In the genomic region with DNA sequence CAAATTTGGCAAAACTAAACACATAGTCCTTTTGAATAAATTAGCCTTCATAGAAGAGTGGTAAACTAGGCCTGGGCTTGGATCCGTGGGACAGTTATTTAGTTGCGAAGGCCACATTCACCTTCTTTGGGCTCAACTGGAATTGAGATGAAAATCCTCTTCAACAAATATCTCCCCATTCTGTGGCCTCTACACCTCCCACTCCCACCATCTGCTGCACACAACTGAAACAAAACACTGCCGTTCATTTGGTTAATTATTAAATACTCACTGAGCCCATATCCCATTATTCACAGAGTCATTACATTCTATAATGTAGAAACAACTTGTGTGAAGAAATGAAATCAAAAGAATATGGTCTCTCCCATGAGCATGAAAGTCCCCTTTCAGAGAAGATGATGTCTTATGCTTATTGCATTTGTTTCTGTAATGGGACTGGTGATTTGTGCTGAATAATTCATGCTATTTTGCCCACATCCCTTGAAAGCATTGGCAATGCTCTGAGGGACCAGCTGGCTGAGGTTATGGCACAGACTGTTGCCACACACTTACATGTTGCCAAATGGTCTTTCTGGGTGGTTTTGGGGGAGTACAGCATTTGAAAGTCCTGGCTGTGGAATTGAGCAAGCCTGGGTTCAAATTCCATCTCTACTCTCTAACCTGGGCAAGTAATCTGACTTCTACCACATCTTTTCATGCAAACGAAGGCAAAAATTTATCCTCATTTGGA, we compare ENCODE assay signal across 15 mouse cellular contexts.
A peak's percentile ranks its signal among the peaks of the same experiment; 100 is the strongest.
DNase-seq lines count a peak whose midpoint lies in the region; ATAC-seq and TF ChIP-seq lines count a peak whose summit lies in the region.
"Had no signal": no experiment of that assay in that cellular context is flagged by ENCODE, and none has a peak within 500 bp of the region (broad histone marks: within the 10 kb centered on the region; RNA-seq: fewer than 3 reads in every experiment).

No protein-coding gene starts in this region.

- DNase-seq in cerebellum, adult 18-20 months, result peak; percentile 12 to 22
- no peak for DNase-seq in cerebellum, adult 8-10 months
- DNase-seq in hindbrain, embryonic 11.5 days (ENCODE audit: low spot score), result no peak
- peak; percentile 40 for DNase-seq in midbrain, postnatal 0 days (ENCODE audit: low spot score)
- no peak for DNase-seq in midbrain, embryonic 10.5 days (ENCODE audit: low spot score)
- DNase-seq in layer of hippocampus, postnatal 10 days (ENCODE audit: low spot score in 2 of 2), result peak; percentile 49 to 52
- DNase-seq in spleen, postnatal 14 days (ENCODE audit: low spot score in 2 of 2), result no peak
- DNase-seq: heart, adult 18-20 months; heart, postnatal 14 days; kidney, adult 11 months; liver; thymus, adult 2 months had no signal

- no peak overlapping the region for H3K27ac ChIP-seq in hindbrain, embryonic 16.5 days (ENCODE audit: low read depth, low read length)
- H3K27ac ChIP-seq in hindbrain, embryonic 11.5 days (ENCODE audit: low read depth, low read length), result no peak overlapping the region
- H3K27ac ChIP-seq in midbrain, postnatal 0 days (ENCODE audit: low read depth, low read length), result no peak overlapping the region
- no peak overlapping the region for H3K27ac ChIP-seq in midbrain, embryonic 10.5 days (replicated peaks)
- H3K27ac ChIP-seq: lung, embryonic 15.5 days had no signal

- 0 out of 2 replicates have a peak, but pooled peaks have one; percentile 42 for ATAC-seq in hindbrain, embryonic 16.5 days
- no peak for ATAC-seq in hindbrain, embryonic 11.5 days (ENCODE audit: low FRiP score)
- ATAC-seq in midbrain, postnatal 0 days (ENCODE audit: low FRiP score), result no peak
- ATAC-seq: midbrain, embryonic 16.5 days had no signal

- H3K9me3 ChIP-seq in hindbrain, embryonic 16.5 days (ENCODE audit: control insufficient read depth, low read length), result no peaks in the 10 kb centered on the region
- no peaks in the 10 kb centered on the region for H3K9me3 ChIP-seq in hindbrain, embryonic 11.5 days (ENCODE audit: control insufficient read depth, low read length)
- no peaks in the 10 kb centered on the region for H3K9me3 ChIP-seq in midbrain, postnatal 0 days (ENCODE audit: low read length)
- no peaks in the 10 kb centered on the region for H3K9me3 ChIP-seq in midbrain, embryonic 10.5 days (replicated peaks)
- H3K9me3 ChIP-seq: lung, embryonic 15.5 days had no signal

- no peaks in the 10 kb centered on the region for H3K36me3 ChIP-seq in hindbrain, embryonic 16.5 days (ENCODE audit: control insufficient read depth, insufficient read depth, low read length)
- no peaks in the 10 kb centered on the region for H3K36me3 ChIP-seq in hindbrain, embryonic 11.5 days (ENCODE audit: control insufficient read depth, insufficient read depth, low read length)
- no peaks in the 10 kb centered on the region for H3K36me3 ChIP-seq in midbrain, postnatal 0 days (ENCODE audit: insufficient read depth, low read length)
- no peaks in the 10 kb centered on the region for H3K36me3 ChIP-seq in midbrain, embryonic 10.5 days
- H3K36me3 ChIP-seq: lung, embryonic 15.5 days had no signal

- H3K4me1 ChIP-seq in hindbrain, embryonic 16.5 days (ENCODE audit: control insufficient read depth, insufficient read depth, low read depth, low read length), result no peaks in the 10 kb centered on the region
- H3K4me1 ChIP-seq in hindbrain, embryonic 11.5 days (replicated peaks; ENCODE audit: control insufficient read depth, insufficient read depth, low read length), result no peaks in the 10 kb centered on the region
- H3K4me1 ChIP-seq in midbrain, postnatal 0 days (ENCODE audit: insufficient read depth, low read length), result no peaks in the 10 kb centered on the region
- no peaks in the 10 kb centered on the region for H3K4me1 ChIP-seq in midbrain, embryonic 10.5 days
- H3K4me1 ChIP-seq: lung, embryonic 15.5 days had no signal

- H3K27me3 ChIP-seq in hindbrain, embryonic 16.5 days (replicated peaks; ENCODE audit: control insufficient read depth, insufficient read depth, low read length), result no peaks in the 10 kb centered on the region
- H3K27me3 ChIP-seq in hindbrain, embryonic 11.5 days (ENCODE audit: control insufficient read depth, insufficient read depth, low read length), result no peaks in the 10 kb centered on the region
- H3K27me3 ChIP-seq in midbrain, postnatal 0 days (ENCODE audit: insufficient read depth, low read length), result no peaks in the 10 kb centered on the region
- no peaks in the 10 kb centered on the region for H3K27me3 ChIP-seq in midbrain, embryonic 10.5 days (ENCODE audit: low read depth, poor library complexity, severe bottlenecking)
- H3K27me3 ChIP-seq: lung, embryonic 15.5 days had no signal

- TF ChIP-seq CTCF in midbrain, postnatal 0 days (IDR thresholded peaks at IDR 0.05), result no peak

- H3K4me2 ChIP-seq in hindbrain, embryonic 16.5 days (ENCODE audit: low read length), result no peak overlapping the region
- no peak overlapping the region for H3K4me2 ChIP-seq in hindbrain, embryonic 11.5 days (replicated peaks; ENCODE audit: low read depth, low read length)
- no peak overlapping the region for H3K4me2 ChIP-seq in midbrain, postnatal 0 days (ENCODE audit: low read depth, low read length, poor library complexity, severe bottlenecking)
- H3K4me2 ChIP-seq: lung, embryonic 15.5 days had no signal

- H3K9ac ChIP-seq in hindbrain, embryonic 16.5 days (ENCODE audit: low read depth, low read length), result no peak overlapping the region
- no peak overlapping the region for H3K9ac ChIP-seq in hindbrain, embryonic 11.5 days (ENCODE audit: low read depth, low read length)
- H3K9ac ChIP-seq in midbrain, postnatal 0 days (replicated peaks; ENCODE audit: low read length, poor library complexity, severe bottlenecking), result no peak overlapping the region
- H3K9ac ChIP-seq: lung, embryonic 15.5 days had no signal

- no peak overlapping the region for H3K4me3 ChIP-seq in hindbrain, embryonic 16.5 days (ENCODE audit: low read length)
- H3K4me3 ChIP-seq in hindbrain, embryonic 11.5 days (ENCODE audit: low read depth, low read length), result no peak overlapping the region
- no peak overlapping the region for H3K4me3 ChIP-seq in midbrain, postnatal 0 days (ENCODE audit: low read depth, low read length)
- no peak overlapping the region for H3K4me3 ChIP-seq in midbrain, embryonic 10.5 days
- H3K4me3 ChIP-seq: lung, embryonic 15.5 days had no signal

- WGBS in hindbrain, embryonic 16.5 days, result 68% methylated on average over 4 of the region's 4 CpGs
- WGBS in hindbrain, embryonic 11.5 days, result 75% methylated on average over 4 of the region's 4 CpGs
- 80% methylated on average over 4 of the region's 4 CpGs for WGBS in midbrain, postnatal 0 days
- 92% methylated on average over 4 of the region's 4 CpGs for WGBS in midbrain, embryonic 10.5 days

Comparison
In these comparisons a context has a peak if more than half of its experiments do, and no peak if none do; other contexts are left out.
1. DNase-seq: peak in cerebellum, adult 18-20 months (2 of 2), midbrain, postnatal 0 days (single experiment) and layer of hippocampus, postnatal 10 days (2 of 2); none in cerebellum, adult 8-10 months (single experiment), hindbrain, embryonic 11.5 days (single experiment), midbrain, embryonic 10.5 days (single experiment) and spleen, postnatal 14 days (0 of 2).